Mouse (Mus musculus) hindbrain, embryonic 15.5 days (tissue): ENCODE measurements around the gene Hcrtr1. TPM values are rescaled to one million over a fixed set of nuclear protein-coding genes. Genes with fewer than 3 reads are reported as not detected.
A peak's percentile ranks its signal among the peaks of the same experiment; 100 is the strongest.

ENCODE experiments used
- ATAC-seq: fragments of 200-750 bp; cut with Nextera tagmentation; 2 replicates; pipeline ENCODE4 v1.8.0; 2017; ENCODE audit warnings: low read depth, moderate number of reproducible peaks, moderate TSS enrichment; ENCODE audit not compliant: low FRiP score
- H3K27ac ChIP-seq: fragments of 300-500 bp; sonication (generic); replicated peaks from 2 replicates; pipeline ENCODE4 v1.5.1; 2015; ENCODE audit warnings: mild to moderate bottlenecking, inconsistent platforms
- H3K27me3 ChIP-seq: fragments of 300-500 bp; sonication (generic); 2 replicates; pipeline ENCODE4 v1.6.1; 2015; ENCODE audit warnings: control low read depth, inconsistent platforms
- H3K36me3 ChIP-seq: fragments of 300-500 bp; sonication (generic); 2 replicates; pipeline ENCODE4 v1.6.1; 2015; ENCODE audit warnings: control low read depth, inconsistent platforms
- H3K4me1 ChIP-seq: fragments of 300-500 bp; sonication (generic); replicated peaks from 2 replicates; pipeline ENCODE4 v1.6.1; 2015; ENCODE audit warnings: control low read depth, inconsistent platforms
- H3K4me2 ChIP-seq: fragments of 300-500 bp; sonication (generic); 2 replicates; pipeline ENCODE4 v1.6.1; 2015; ENCODE audit warnings: moderate library complexity, mild to moderate bottlenecking, inconsistent platforms
- H3K4me3 ChIP-seq: fragments of 300-500 bp; sonication (generic); 2 replicates; pipeline ENCODE4 v1.5.1; 2015; ENCODE audit warnings: mild to moderate bottlenecking, inconsistent platforms
- H3K9ac ChIP-seq: fragments of 300-500 bp; sonication (generic); 2 replicates; pipeline ENCODE4 v1.6.1; 2015; ENCODE audit warnings: inconsistent platforms
- H3K9me3 ChIP-seq: fragments of 300-500 bp; sonication (generic); 2 replicates; pipeline ENCODE4 v1.6.1; 2016; ENCODE audit warnings: control low read depth, inconsistent platforms
- WGBS: fragments of 180-500 bp; shearing (Covaris S2); methylation state at CpG from one replicate; pipeline ENCODE4 v1.1.7; 2015; 5-methylcytosine and 5-hydroxymethylcytosine counted together
- polyA plus RNA-seq: library from polyadenylated mRNA; unstranded; fragments of >200 nt; fragmentation: Nextera tagmentation; extraction: Ambion mirVana; gene quantifications from 2 replicates; pipeline ENCODE4 v1.2.1, GENCODE M21; 2015

Hcrtr1 gene
- polyA plus RNA-seq, 1 experiment from 2014 or later, result 5.1 TPM

- Histone ChIP-seq H3K9me3 (no peaks in the 10 kb centered on the region), H3K27ac (no peak within 1 kb of the TSS), H3K36me3 (no peaks in the 10 kb centered on the region), H3K4me2 (peak within 1 kb of the TSS; percentile 44), H3K9ac (0 out of 2 replicates have a peak within 1 kb of the TSS, but pooled peaks have one; percentile 16), H3K27me3 (peaks cover 27% of the 10 kb centered on the region), H3K4me1 (peaks cover 13% of the 10 kb centered on the region), H3K4me3 (peak within 1 kb of the TSS; percentile 9)
- ATAC-seq, result no peak
- WGBS, result 3% methylated on average over 13 of the region's 14 CpGs
These were observed 36.0 kb upstream of the Hcrtr1 start, which contains the start of gene Tinagl1 for GRCm38 (mm10) chr4:130175072-130175711. Gene Tinagl1, minus strand, starts transcription at chr4:130175122.

DNA sequence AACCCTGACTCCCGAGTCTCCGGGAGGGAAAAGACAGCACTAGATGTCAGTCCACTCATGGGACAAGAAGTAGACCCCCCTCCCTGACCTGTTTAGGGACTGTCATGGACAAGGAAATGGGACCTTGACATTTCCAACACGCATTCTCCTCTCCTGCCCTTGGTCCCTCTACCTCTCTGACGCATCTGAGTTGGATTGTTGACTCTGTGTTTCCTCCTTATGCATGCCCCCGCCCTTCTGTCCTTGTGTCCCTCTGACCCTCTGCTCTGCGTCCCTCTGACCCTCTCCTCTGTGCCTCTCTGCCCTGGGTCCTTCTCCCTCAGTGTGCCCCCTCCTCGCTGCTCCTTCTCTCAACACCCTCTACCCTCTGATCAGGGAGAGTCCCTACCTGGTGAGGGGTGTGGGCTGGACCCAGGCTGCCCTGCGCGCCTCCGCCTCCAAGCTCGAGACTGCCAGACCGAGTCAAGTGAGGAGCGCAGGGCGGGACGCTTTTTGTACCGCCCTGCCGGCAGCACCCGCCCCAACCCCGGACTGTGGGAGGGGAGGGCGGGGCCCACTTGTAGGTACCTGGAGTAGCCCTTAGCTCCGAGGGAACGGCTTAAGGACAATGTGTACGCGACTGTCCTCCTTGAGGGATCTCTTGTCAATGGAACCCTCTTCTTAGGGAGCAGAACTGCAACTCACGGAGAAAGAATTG lies 35.3 kb upstream of the Hcrtr1 start:
- peaks cover 13% of the 10 kb centered on the region for H3K4me1 ChIP-seq
- peak overlapping the region; percentile 9 for H3K4me3 ChIP-seq
- H3K27ac ChIP-seq, result no peak overlapping the region
- 0 out of 2 replicates have a peak overlapping the region, but pooled peaks have one; percentile 16 for H3K9ac ChIP-seq
- peaks cover 27% of the 10 kb centered on the region for H3K27me3 ChIP-seq
- 0 out of 2 replicates have a peak, but pooled peaks have one; percentile 15 for ATAC-seq
- no peaks in the 10 kb centered on the region for H3K9me3 ChIP-seq
- peak overlapping the region; percentile 44 for H3K4me2 ChIP-seq
- 7% methylated on average over 25 of the region's 25 CpGs for WGBS
- no peaks in the 10 kb centered on the region for H3K36me3 ChIP-seq

GRCm38 (mm10) chr4:130173911-130174311 lies 34.8 kb upstream of the Hcrtr1 start:
- peaks cover 26% of the 10 kb centered on the region for H3K27me3 ChIP-seq
- H3K9ac ChIP-seq, result no peak overlapping the region
- H3K4me3 ChIP-seq, result no peak overlapping the region
- peaks cover 13% of the 10 kb centered on the region for H3K4me1 ChIP-seq
- H3K4me2 ChIP-seq, result no peak overlapping the region; the same call in 1 of the 2 replicates
- no peaks in the 10 kb centered on the region for H3K36me3 ChIP-seq
- no peak overlapping the region for H3K27ac ChIP-seq
- H3K9me3 ChIP-seq, result no peaks in the 10 kb centered on the region
- ATAC-seq, result no peak
- WGBS, result 47% methylated on average over 19 of the region's 19 CpGs

- no peak overlapping the region for H3K4me3 ChIP-seq
- peaks cover 25% of the 10 kb centered on the region for H3K27me3 ChIP-seq
- no peak overlapping the region for H3K27ac ChIP-seq
- 71% methylated on average over 11 of the region's 11 CpGs for WGBS
- H3K9ac ChIP-seq, result no peak overlapping the region
- no peak overlapping the region for H3K4me2 ChIP-seq
- no peaks in the 10 kb centered on the region for H3K36me3 ChIP-seq
- ATAC-seq, result no peak
- H3K9me3 ChIP-seq, result no peaks in the 10 kb centered on the region
- peaks cover 20% of the 10 kb centered on the region for H3K4me1 ChIP-seq
These were observed 34.1 kb upstream of the Hcrtr1 start for GRCm38 (mm10) chr4:130173060-130173822.

GRCm38 (mm10) chr4:130171951-130172765 lies 33.0 kb upstream of the Hcrtr1 start:
- no peak overlapping the region for H3K27ac ChIP-seq
- H3K9me3 ChIP-seq, result no peaks in the 10 kb centered on the region
- WGBS, result 79% methylated on average over 11 of the region's 11 CpGs
- H3K4me2 ChIP-seq, result no peak overlapping the region
- H3K27me3 ChIP-seq, result peaks cover 25% of the 10 kb centered on the region
- H3K4me1 ChIP-seq, result peaks cover 23% of the 10 kb centered on the region
- H3K36me3 ChIP-seq, result no peaks in the 10 kb centered on the region
- no peak for ATAC-seq
- no peak overlapping the region for H3K9ac ChIP-seq
- no peak overlapping the region for H3K4me3 ChIP-seq

- Histone ChIP-seq H3K4me1 (peaks cover 21% of the 10 kb centered on the region), H3K27me3 (peaks cover 33% of the 10 kb centered on the region), H3K4me3 (no peak overlapping the region), H3K9me3 (no peaks in the 10 kb centered on the region), H3K4me2 (no peak overlapping the region), H3K9ac (no peak overlapping the region), H3K27ac (no peak overlapping the region), H3K36me3 (no peaks in the 10 kb centered on the region)
- 86% methylated on average over 4 of the region's 4 CpGs for WGBS
- no peak for ATAC-seq
These were observed 31.2 kb upstream of the Hcrtr1 start for GRCm38 (mm10) chr4:130170362-130170761.

- peaks cover 26% of the 10 kb centered on the region for H3K27me3 ChIP-seq
- no peak for ATAC-seq
- H3K4me2 ChIP-seq, result no peak overlapping the region
These were observed 30.3 kb upstream of the Hcrtr1 start for GRCm38 (mm10) chr4:130169411-130169971.

DNA sequence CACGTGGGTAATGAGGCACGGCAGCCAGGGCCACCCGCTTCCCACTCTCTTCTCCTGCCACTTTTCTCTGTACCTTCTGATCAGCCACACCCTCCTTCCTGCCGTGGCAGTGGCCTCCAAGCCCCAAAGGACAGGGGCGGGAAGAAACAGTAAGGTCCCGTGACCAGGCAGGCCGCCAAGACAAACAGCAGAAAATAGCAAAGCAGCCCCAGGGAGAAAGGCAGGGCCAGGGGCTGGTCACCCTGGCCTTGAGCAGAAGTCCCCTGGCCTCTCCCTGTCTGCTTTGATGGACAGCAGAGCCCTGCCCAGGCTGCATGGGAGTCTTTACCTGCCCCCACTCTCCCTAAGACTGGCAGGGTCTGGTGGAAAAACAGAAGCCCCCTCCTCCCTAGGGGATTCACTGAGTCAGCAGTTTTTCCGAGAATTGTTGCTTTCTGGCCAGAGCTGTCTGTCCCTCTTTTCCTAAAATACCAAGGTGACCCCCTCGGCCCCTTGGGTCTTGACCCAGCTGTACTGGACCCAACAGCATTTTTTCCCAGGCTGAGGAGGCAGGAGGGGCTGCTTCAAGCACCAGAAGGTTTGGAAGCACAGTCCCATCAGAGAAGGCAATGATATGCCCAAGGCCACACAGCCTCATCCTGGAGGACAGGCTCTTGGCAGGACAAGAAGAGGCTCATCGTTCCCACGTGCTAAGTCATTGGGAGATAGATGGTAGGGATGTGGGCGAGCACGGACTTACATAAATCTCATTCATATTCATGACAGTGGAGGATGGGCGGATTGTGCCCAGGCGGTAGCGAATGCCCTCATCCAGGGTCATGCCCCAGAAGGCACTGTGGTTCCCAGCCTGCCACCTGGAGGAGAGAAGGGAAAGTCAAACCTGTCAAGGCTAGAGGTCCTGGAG lies 29.4 kb upstream of the Hcrtr1 start:
- ATAC-seq, result 0 out of 2 replicates have a peak, but pooled peaks have one; percentile 20
- WGBS, result 27% methylated on average over 16 of the region's 16 CpGs
- no peak overlapping the region for H3K9ac ChIP-seq
- no peaks in the 10 kb centered on the region for H3K36me3 ChIP-seq
- H3K4me1 ChIP-seq, result peaks cover 12% of the 10 kb centered on the region
- H3K9me3 ChIP-seq, result no peaks in the 10 kb centered on the region
- no peak overlapping the region for H3K27ac ChIP-seq
- no peak overlapping the region for H3K4me3 ChIP-seq
- peaks cover 24% of the 10 kb centered on the region for H3K27me3 ChIP-seq
- H3K4me2 ChIP-seq, result peak overlapping the region; percentile 32

More at GRCm38 (mm10) chr4:130169411-130169971, 30.3 kb upstream of the Hcrtr1 start:
- Histone ChIP-seq H3K4me3 (no peak overlapping the region), H3K36me3 (no peaks in the 10 kb centered on the region), H3K9ac (no peak overlapping the region), H3K9me3 (no peaks in the 10 kb centered on the region), H3K4me1 (peaks cover 14% of the 10 kb centered on the region), H3K27ac (no peak overlapping the region)
- 82% methylated on average over 16 of the region's 16 CpGs for WGBS

GRCm38 (mm10) chr4:130167814-130168213 lies 28.7 kb upstream of the Hcrtr1 start:
- ATAC-seq, result no peak
- Histone ChIP-seq H3K9ac (no peak overlapping the region), H3K9me3 (no peaks in the 10 kb centered on the region), H3K4me1 (peaks cover 17% of the 10 kb centered on the region), H3K36me3 (no peaks in the 10 kb centered on the region), H3K27me3 (peaks cover 24% of the 10 kb centered on the region), H3K4me2 (peak overlapping the region; percentile 32), H3K27ac (no peak overlapping the region), H3K4me3 (no peak overlapping the region)
- 39% methylated on average over 9 of the region's 9 CpGs for WGBS

DNA sequence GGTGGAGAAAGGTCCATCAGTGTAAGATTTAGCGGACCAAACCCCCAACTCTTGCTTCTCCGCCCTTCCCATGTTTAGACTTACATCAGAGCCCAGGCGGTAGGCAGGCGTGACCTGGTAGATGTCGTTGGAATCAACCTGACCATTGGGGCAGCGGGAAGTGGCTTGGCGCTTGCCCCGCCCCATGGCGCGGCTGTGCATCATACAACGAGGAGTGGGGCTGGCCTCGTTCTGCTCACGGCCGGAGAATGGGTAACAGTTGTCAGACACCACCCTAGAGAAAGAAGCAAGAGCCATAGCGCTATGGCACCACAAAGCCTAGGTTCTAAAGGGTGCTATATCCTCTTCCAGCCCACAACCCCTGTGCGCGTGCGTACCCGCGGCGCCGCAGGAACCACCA lies 28.2 kb upstream of the Hcrtr1 start:
- ATAC-seq, result no peak
- H3K9me3 ChIP-seq, result no peaks in the 10 kb centered on the region
- H3K9ac ChIP-seq, result no peak overlapping the region
- H3K36me3 ChIP-seq, result no peaks in the 10 kb centered on the region
- no peak overlapping the region for H3K27ac ChIP-seq
- H3K4me2 ChIP-seq, result peak overlapping the region; percentile 21
- H3K27me3 ChIP-seq, result peaks cover 26% of the 10 kb centered on the region
- H3K4me3 ChIP-seq, result no peak overlapping the region
- 55% methylated on average over 22 of the region's 22 CpGs for WGBS
- H3K4me1 ChIP-seq, result peaks cover 17% of the 10 kb centered on the region
